In genomic region chr13:23310036-23310435, GRCm38 (mm10) we compare ENCODE assay signal across 8 mouse cellular contexts. TPM values are rescaled to one million over a fixed set of nuclear protein-coding genes. Genes with fewer than 3 reads are reported as not detected.
DNase-seq lines count a peak whose midpoint lies in the region; ATAC-seq and TF ChIP-seq lines count a peak whose summit lies in the region.

No protein-coding gene starts in this region.

- no peak overlapping the region for H3K27ac ChIP-seq in liver, embryonic 11.5 days (ENCODE audit: low read depth, low read length)
- H3K27ac ChIP-seq in forebrain, embryonic 10.5 days = no peak overlapping the region
- no peak overlapping the region for H3K27ac ChIP-seq in limb, embryonic 14.5 days (replicated peaks; ENCODE audit: low read depth, low read length)
- no peak overlapping the region for H3K27ac ChIP-seq in stomach, embryonic 14.5 days (ENCODE audit: low read length)

- peak overlapping the region; percentile 57; the same call in 1 of the 2 replicates for H3K9ac ChIP-seq in liver, embryonic 11.5 days (ENCODE audit: low read depth, low read length)
- H3K9ac ChIP-seq in limb, embryonic 14.5 days (ENCODE audit: low read depth, low read length, severe bottlenecking) = peak overlapping the region; percentile 31; the same call in 1 of the 2 replicates
- H3K9ac ChIP-seq in stomach, embryonic 14.5 days (replicated peaks; ENCODE audit: low read depth, low read length) = no peak overlapping the region

- no peak for ATAC-seq in liver, embryonic 11.5 days (replicated peaks; ENCODE audit: low FRiP score)
- ATAC-seq in limb, embryonic 14.5 days (ENCODE audit: low FRiP score, low read depth) = no peak
- no peak for ATAC-seq in stomach, embryonic 14.5 days (ENCODE audit: insufficient number of reproducible peaks, insufficient read depth, low FRiP score, low read depth)

- peak; percentile 45 for DNase-seq in liver, embryonic 11.5 days (ENCODE audit: low spot score)
- DNase-seq in liver = no peak
- peak; percentile 46 for DNase-seq in forebrain, embryonic 10.5 days (ENCODE audit: extremely low spot score, low spot score)
- no peak for DNase-seq in limb, embryonic 14.5 days (ENCODE audit: low spot score)
- no peak for DNase-seq in urinary bladder, postnatal 14 days (ENCODE audit: low spot score)
- no peak for DNase-seq in adrenal gland, postnatal 10 days
- DNase-seq in spleen, adult 18-20 months = no peak

- no peak for TF ChIP-seq POLR2A in limb, embryonic 14.5 days (IDR thresholded peaks at IDR 0.05; ENCODE audit: borderline replicate concordance, extremely low read depth, insufficient read depth, insufficient read length)

- peak overlapping the region; percentile 94 for H3K4me2 ChIP-seq in liver, embryonic 11.5 days
- peak overlapping the region; percentile 60 for H3K4me2 ChIP-seq in limb, embryonic 14.5 days (replicated peaks; ENCODE audit: low read depth, low read length, severe bottlenecking)
- H3K4me2 ChIP-seq in stomach, embryonic 14.5 days (replicated peaks; ENCODE audit: low read depth, low read length) = peak overlapping the region; percentile 70

- no peaks in the 10 kb centered on the region for H3K36me3 ChIP-seq in liver, embryonic 11.5 days (ENCODE audit: control insufficient read depth, insufficient read depth, low read length)
- H3K36me3 ChIP-seq in forebrain, embryonic 10.5 days (replicated peaks) = no peaks in the 10 kb centered on the region
- H3K36me3 ChIP-seq in limb, embryonic 14.5 days (ENCODE audit: control insufficient read depth, insufficient read depth, low read length) = no peaks in the 10 kb centered on the region
- no peaks in the 10 kb centered on the region for H3K36me3 ChIP-seq in stomach, embryonic 14.5 days (ENCODE audit: control insufficient read depth, insufficient read depth, low read length)

- H3K4me1 ChIP-seq in liver, embryonic 11.5 days (replicated peaks; ENCODE audit: control insufficient read depth, insufficient read depth, low read length) = peaks cover 18% of the 10 kb centered on the region
- H3K4me1 ChIP-seq in forebrain, embryonic 10.5 days = peaks cover 50% of the 10 kb centered on the region
- peaks cover 12% of the 10 kb centered on the region; the same call in 1 of the 2 replicates for H3K4me1 ChIP-seq in limb, embryonic 14.5 days (ENCODE audit: control insufficient read depth, insufficient read depth, low read length)
- H3K4me1 ChIP-seq in stomach, embryonic 14.5 days (ENCODE audit: control insufficient read depth, insufficient read depth, low read length) = peaks cover 19% of the 10 kb centered on the region; the same call in 1 of the 2 replicates

- H3K9me3 ChIP-seq in liver, embryonic 11.5 days (ENCODE audit: control insufficient read depth, low read length) = no peaks in the 10 kb centered on the region
- no peaks in the 10 kb centered on the region for H3K9me3 ChIP-seq in forebrain, embryonic 10.5 days
- H3K9me3 ChIP-seq in limb, embryonic 14.5 days (ENCODE audit: control insufficient read depth, low read length) = no peaks in the 10 kb centered on the region
- H3K9me3 ChIP-seq in stomach, embryonic 14.5 days (ENCODE audit: control insufficient read depth, low read depth, low read length) = no peaks in the 10 kb centered on the region

- H3K4me3 ChIP-seq in liver, embryonic 11.5 days (ENCODE audit: low read depth, low read length) = peak overlapping the region; percentile 63
- peak overlapping the region; percentile 66 for H3K4me3 ChIP-seq in forebrain, embryonic 10.5 days
- peak overlapping the region; percentile 36 for H3K4me3 ChIP-seq in limb, embryonic 14.5 days (replicated peaks; ENCODE audit: low read length)
- H3K4me3 ChIP-seq in stomach, embryonic 14.5 days (ENCODE audit: low read depth, low read length) = peak overlapping the region; percentile 32

- WGBS in liver, embryonic 11.5 days = 1% methylated on average over 11 of the region's 11 CpGs
- WGBS in forebrain, embryonic 10.5 days = 1% methylated on average over 11 of the region's 11 CpGs
- WGBS in limb, embryonic 14.5 days = 3% methylated on average over 11 of the region's 11 CpGs
- WGBS in stomach, embryonic 14.5 days = 2% methylated on average over 11 of the region's 11 CpGs

- H3K27me3 ChIP-seq in liver, embryonic 11.5 days (replicated peaks; ENCODE audit: control insufficient read depth, insufficient read depth, low read length) = peaks cover 44% of the 10 kb centered on the region
- peaks cover 52% of the 10 kb centered on the region for H3K27me3 ChIP-seq in forebrain, embryonic 10.5 days (ENCODE audit: poor library complexity, severe bottlenecking)
- peaks cover 62% of the 10 kb centered on the region for H3K27me3 ChIP-seq in limb, embryonic 14.5 days (ENCODE audit: control insufficient read depth, insufficient read depth, low read length)
- 0 out of 2 replicates have a peak, but pooled peaks cover 21% of the 10 kb centered on the region for H3K27me3 ChIP-seq in stomach, embryonic 14.5 days (ENCODE audit: control insufficient read depth, insufficient read depth, low read length)

RNA-seq across cellular contexts. Expression of gene Zfp322a, which starts 59.0 kb away (rescaled TPM):
- 36.4 and 37.0 TPM in 2 replicates for polyA plus RNA-seq in liver, embryonic 11.5 days (2014; fragmentation: Nextera tagmentation; extraction: Ambion mirVana)
- 57.1 and 58.7 TPM in 2 replicates for polyA plus RNA-seq in forebrain, embryonic 10.5 days (2016; fragmentation: Nextera tagmentation; extraction: Ambion mirVana)
- polyA plus RNA-seq in limb, embryonic 14.5 days (2012; rRNA removed) = 15.1 and 20.2 TPM in 2 replicates
- 42.9 and 50.7 TPM in 2 replicates for polyA plus RNA-seq in limb, embryonic 14.5 days (2014; fragmentation: Nextera tagmentation; extraction: Ambion mirVana)
- polyA plus RNA-seq in stomach, embryonic 14.5 days (2014; fragmentation: Nextera tagmentation; extraction: Ambion mirVana) = 44.3 and 49.8 TPM in 2 replicates
- 10 to 100 TPM; 18.9 to 26.9 TPM for total RNA-seq in adrenal gland, postnatal 10 days (2021)

Comparison
In these comparisons a context has a peak if more than half of its experiments do, and no peak if none do; other contexts are left out.
1. DNase-seq: peak in liver, embryonic 11.5 days (single experiment) and forebrain, embryonic 10.5 days (single experiment); none in liver (single experiment), limb, embryonic 14.5 days (single experiment), urinary bladder, postnatal 14 days (single experiment), adrenal gland, postnatal 10 days (single experiment) and spleen, adult 18-20 months (0 of 2).
2. Peak in every context shown above with its lines, with median percentiles within 50 percentile points of each other: H3K4me2 ChIP-seq and H3K4me3 ChIP-seq.